In genomic region chr7:101487102-101487501, GRCm38 (mm10) we compare ENCODE assay signal across 15 mouse cellular contexts.
A peak's percentile ranks its signal among the peaks of the same experiment; 100 is the strongest.
DNase-seq lines count a peak whose midpoint lies in the region; ATAC-seq lines count a peak whose summit lies in the region.
"Had no signal": no experiment of that assay in that cellular context is flagged by ENCODE, and none has a peak within 500 bp of the region (broad histone marks: within the 10 kb centered on the region; RNA-seq: fewer than 3 reads in every experiment).

No protein-coding gene starts in this region.

- ATAC-seq in activated CD4-positive, CD25-positive, alpha-beta regulatory T cell, adult 4 months = peak; percentile 61
- no peak for ATAC-seq in megakaryocyte progenitor cell, adult 5-6 weeks (replicated peaks; ENCODE audit: poor library complexity)
- ATAC-seq: forebrain, postnatal 0 days had no signal

- DNase-seq in thymus, postnatal 0 days (ENCODE audit: low spot score) = peak; percentile 21
- DNase-seq in thymus, adult 18-20 months = no peak
- DNase-seq in thymus, postnatal 14 days = peak; percentile 52
- no peak for DNase-seq in heart, postnatal 4 days
- DNase-seq in lung, postnatal 4 days = no peak
- DNase-seq: adrenal gland, postnatal 10 days; cerebellum, adult 11-12 months; cerebellum, adult 9-10 months; cerebellum, postnatal 25 days; forebrain, postnatal 0 days; gastrocnemius, postnatal 14 days; heart, adult 2 months; heart, postnatal 14 days had no signal

Comparison
In these comparisons a context has a peak if more than half of its experiments do, and no peak if none do; other contexts are left out.
1. DNase-seq: peak in thymus, postnatal 0 days (single experiment) and thymus, postnatal 14 days (single experiment); none in thymus, adult 18-20 months (0 of 2), heart, postnatal 4 days (single experiment) and lung, postnatal 4 days (0 of 2).